Mouse (Mus musculus) adrenal gland (tissue): ENCODE data around the gene Smug1.

Experiments
- intact Hi-C: fragments of 180-260 bp; cut with DNase I; formaldehyde crosslinking; loops from one replicate; pipeline ENCODE4 v1.15.1; 2025

Smug1 gene

DNA sequence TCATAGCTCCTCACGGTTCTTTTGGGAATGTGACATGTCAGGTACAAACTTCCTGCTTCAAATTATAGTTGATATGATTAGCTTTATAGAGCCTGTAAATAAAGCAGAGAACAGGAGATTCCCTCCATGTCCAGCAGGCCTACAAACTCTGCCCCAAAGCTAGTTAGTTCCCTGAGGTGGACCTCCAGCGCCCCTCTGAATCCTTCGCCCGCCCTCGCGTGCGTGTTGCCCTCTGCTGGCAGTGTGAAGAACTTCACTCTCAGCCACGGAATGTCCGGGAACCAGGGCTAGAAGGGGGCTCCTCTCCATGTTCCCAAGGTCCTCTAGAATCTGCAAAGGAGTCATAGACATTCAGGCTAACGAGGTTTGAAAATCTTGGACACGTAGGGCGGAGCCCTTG, 11.2 kb upstream of the Smug1 start:
- intact Hi-C loops = loop anchor here (5.0 kb wide), 2 partner anchors 211 to 416 kb away; partner anchors contain the start of genes Hoxc10 and Hoxc5

DNA sequence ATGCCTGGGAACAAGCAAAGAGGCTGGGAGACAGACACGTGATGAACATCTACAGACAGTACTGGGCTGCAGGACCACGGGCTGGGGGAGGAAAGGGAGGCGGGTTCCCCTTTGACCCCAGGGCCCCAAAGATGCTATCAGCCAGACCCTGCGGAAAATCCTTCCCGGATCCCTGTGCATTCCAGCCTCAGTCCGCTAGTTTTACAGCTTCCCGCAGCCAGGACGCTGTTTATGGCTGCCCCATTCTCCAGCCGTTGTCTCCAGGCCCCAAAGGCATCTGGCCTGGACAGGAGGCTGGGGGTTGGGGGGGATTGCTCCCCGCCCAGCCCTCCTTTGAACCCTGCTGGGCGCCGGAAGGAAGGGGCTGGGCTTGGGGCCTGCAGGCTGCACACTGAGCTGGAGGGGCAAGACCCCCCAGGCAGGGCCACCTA, 10.7 kb upstream of the Smug1 start:
- intact Hi-C loops = loop anchor here (2.0 to 5.0 kb wide), 3 partner anchors 191 to 415 kb away; partner anchors contain the start of genes Hoxc10 and Hoxc5

DNA sequence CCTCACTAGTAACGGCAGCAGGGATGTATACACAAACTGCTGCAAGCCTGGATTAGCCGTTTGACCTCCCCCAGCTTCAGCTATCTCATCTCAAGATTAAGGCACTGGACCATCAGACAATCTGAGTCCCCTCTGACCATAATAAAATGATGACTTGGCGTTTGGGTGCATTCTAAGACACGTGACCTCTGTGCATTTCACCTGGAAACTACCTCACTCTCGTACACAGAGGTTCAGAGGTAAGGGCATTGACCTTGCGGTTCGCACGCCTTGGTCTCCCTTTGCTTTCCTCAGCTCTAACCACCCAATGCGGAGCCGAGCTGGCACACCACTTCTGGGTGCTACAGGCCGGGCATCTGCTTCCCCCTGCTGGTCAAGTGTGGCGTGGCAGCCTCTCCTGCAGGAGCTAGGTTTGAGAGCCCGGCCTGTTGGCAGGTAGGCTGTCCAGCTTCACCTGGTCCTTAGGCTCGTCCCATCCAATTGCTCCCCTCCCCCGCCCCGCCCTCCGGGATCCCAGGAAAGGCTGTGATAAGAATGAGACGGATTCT, 10.1 kb upstream of the Smug1 start:
- intact Hi-C loops = loop anchor here (2.0 to 5.0 kb wide), 3 partner anchors 190 to 415 kb away; partner anchors contain the start of genes Hoxc10 and Hoxc5

- intact Hi-C loops = no loop called here
Measured at GRCm38 (mm10) chr15:103173251-103173650, 6.4 kb upstream of the Smug1 start.

- intact Hi-C loops = no loop called here
Measured at GRCm38 (mm10) chr15:103172537-103172936, 5.6 kb upstream of the Smug1 start.

DNA sequence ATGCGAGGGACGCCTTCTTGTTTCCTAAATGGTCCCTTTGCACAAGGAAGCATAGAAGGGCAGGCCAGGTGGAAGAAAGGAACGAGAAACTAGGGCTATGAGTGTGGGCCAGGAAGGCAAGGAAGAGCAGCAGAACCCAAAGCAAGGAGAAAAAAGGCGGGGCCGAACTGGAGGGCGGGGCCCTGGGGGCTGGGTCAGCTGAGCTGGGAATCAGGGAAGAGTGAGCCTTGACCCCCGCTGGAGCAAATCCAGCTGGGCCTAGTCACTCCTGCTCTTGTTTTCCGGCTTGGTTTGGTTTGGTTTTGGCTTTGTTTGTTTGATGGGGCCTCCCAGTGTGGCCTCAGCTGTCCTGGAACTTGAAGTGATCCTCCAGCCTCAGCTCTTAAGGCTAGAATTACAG, 4.4 kb upstream of the Smug1 start:
- intact Hi-C loops = no loop called here

GRCm38 (mm10) chr15:103170316-103170679, 3.4 kb upstream of the Smug1 start:
- intact Hi-C loops = no loop called here

GRCm38 (mm10) chr15:103169612-103170315, 2.9 kb upstream of the Smug1 start:
- intact Hi-C loops = no loop called here

GRCm38 (mm10) chr15:103168801-103169611, 2.1 kb upstream of the Smug1 start:
- intact Hi-C loops = no loop called here

- intact Hi-C loops = no loop called here
Measured at GRCm38 (mm10) chr15:103167786-103168185, 894 bp upstream of the Smug1 start.

DNA sequence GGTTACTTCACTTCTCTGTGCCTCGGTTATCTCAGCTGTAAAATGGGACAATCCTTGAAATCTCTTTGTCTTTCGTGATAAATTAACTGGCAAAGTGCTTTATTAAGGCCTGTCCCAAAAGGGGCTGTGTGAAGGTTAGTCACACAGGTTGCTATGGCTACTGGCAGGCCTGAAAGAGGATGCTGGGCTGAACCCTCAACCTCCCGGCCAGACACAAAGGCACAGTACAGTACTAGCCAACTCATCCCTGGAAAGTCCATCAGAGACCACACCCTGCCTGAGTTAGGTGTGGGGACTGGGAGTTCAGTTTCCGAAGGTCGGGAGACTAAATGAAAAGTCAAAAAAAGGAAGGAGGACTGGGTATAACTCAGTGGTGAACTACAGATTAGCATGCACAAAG, 968 bp downstream of the Smug1 start:
- intact Hi-C loops = no loop called here

GRCm38 (mm10) chr15:103165379-103165778, 1.5 kb downstream of the Smug1 start:
- intact Hi-C loops = no loop called here

DNA sequence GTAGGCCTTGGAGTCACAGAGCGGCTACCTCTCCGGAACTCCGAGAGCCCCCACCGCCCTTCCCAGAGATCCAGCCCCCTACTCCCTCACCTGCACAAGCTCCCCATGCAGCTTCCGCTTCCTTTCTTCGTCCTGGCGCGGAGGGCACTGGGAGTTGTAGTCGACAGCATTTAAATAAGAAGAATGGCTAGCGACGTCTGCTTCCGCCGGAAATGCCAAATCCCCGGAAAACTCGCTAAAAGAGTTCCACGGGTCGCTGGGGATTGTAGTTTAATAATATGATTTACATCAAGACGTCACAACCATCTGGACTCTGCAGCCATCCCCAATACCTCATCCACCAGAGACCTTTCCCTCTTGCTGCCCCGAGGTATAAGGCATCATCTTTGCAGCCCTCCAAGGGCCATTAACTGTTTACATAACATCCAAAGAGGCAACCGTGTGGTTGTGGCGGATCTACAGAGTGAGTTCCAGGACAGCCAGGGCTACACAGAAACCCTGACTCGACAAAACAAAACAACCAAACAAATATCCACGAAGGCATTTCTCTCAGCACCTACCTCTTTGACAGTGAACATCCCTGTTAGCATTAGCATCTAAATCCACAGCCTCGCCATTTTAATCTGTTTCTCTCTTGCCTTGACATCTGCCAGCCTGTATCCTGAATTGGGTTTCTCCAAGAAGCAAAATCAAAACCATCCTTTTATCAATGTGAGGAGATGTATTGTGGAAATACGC, 3.5 kb downstream of the Smug1 start:
- intact Hi-C loops = loop anchor here (5.0 kb wide), 1 partner anchor 36 kb away; no protein-coding TSS in a partner anchor

GRCm38 (mm10) chr15:103157585-103157984, 9.3 kb downstream of the Smug1 start:
- intact Hi-C loops = no loop called here

- intact Hi-C loops = no loop called here
Measured at GRCm38 (mm10) chr15:103156890-103157289, 10.0 kb downstream of the Smug1 start.

- intact Hi-C loops = no loop called here
Measured at GRCm38 (mm10) chr15:103155366-103156321, 11.2 kb downstream of the Smug1 start.

- intact Hi-C loops = no loop called here
Measured at GRCm38 (mm10) chr15:103152890-103153610, 13.8 kb downstream of the Smug1 start.

- intact Hi-C loops = no loop called here
Measured at GRCm38 (mm10) chr15:103152371-103152770, 14.5 kb downstream of the Smug1 start.

DNA sequence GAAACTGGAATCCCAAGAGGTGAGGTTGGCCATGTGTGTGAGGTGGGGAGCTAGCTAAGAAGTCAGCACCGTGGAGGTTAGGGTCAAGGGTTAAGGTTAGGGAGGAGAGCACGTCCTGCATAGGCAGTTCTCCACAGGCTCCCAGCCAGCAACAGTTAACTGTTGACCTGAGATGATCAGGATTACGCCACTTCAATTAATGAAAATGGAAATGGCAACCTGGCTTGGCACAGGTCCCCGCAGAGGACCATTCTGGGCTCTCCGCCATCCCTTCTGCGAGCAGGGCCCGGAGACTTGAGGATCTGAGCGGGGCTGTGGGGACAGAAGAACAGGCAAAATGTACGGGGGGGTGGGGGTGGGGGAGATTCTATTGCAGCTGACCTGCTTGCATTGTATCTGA, 19.1 kb downstream of the Smug1 start:
- intact Hi-C loops = no loop called here

DNA sequence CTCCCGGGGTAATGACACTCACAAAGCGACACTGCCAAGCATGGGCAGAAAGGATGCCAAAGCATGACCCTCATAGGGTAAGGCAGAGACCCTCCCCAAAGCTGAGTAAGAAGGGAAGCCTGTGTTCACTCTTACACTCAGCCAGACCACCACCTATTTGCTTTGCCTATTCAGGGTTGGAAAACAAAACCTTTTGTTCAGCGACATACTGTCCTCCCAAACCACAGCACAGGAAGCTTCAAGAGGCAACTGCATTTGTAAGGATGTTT, 19.5 kb downstream of the Smug1 start:
- intact Hi-C loops = no loop called here
